Mouse (Mus musculus) heart, adult 18-20 months (tissue): Measurements from ENCODE around the gene Mc3r. TPM values are rescaled to one million over a fixed set of nuclear protein-coding genes. Genes with fewer than 3 reads are reported as not detected.

ENCODE experiments used
- DNase-seq, 2 experiments: peaks; one replicate each; pipeline ENCODE4 v3.0.0; 2021 to 2022; ENCODE audit warnings: mixed read lengths in 1 of 2
- total RNA-seq, 2 experiments: library from RNA; stranded (reverse); gene quantifications; 2 replicates each; pipeline ENCODE4 v1.2.3; 2021

The Mc3r gene
- total RNA-seq, 2 experiments from 2014 or later = not detected

- DNase-seq = no peak
Observed at GRCm38 (mm10) chr2:172299126-172299921, 51.0 kb downstream of the Mc3r start.

Other genes starting within 250 kb of the Mc3r start
- not detected for gene Cbln4, start 205.0 kb upstream of the Mc3r start, total RNA-seq
- gene Fam210b, start 97.1 kb downstream of the Mc3r start, total RNA-seq = 1 to 10 TPM; 5.5 to 5.9 TPM
- gene Aurka, start 122.0 kb downstream of the Mc3r start, total RNA-seq = under 1 TPM; 0.55 to 0.93 TPM
- 10 to 100 TPM; 14.2 to 19.4 TPM for gene Cstf1, start 122.2 kb downstream of the Mc3r start, total RNA-seq
- gene Cass4, start 145.3 kb downstream of the Mc3r start, total RNA-seq = under 1 TPM; 0.27 to 0.28 TPM
- 10 to 100 TPM; 30.6 to 32.7 TPM for gene Rtf2, start 192.1 kb downstream of the Mc3r start, total RNA-seq
- not detected for gene Gcnt7, start 210.1 kb downstream of the Mc3r start, total RNA-seq
- not detected for gene Fam209, start 224.0 kb downstream of the Mc3r start, total RNA-seq